Mouse (Mus musculus): ENCODE results near the gene Slc7a6. TPM values are rescaled to one million over a fixed set of nuclear protein-coding genes. Genes with fewer than 3 reads are reported as not detected.

The Slc7a6 gene
- polyA plus RNA-seq, 1 experiment from 2014 or later: 88.3 TPM

DNA sequence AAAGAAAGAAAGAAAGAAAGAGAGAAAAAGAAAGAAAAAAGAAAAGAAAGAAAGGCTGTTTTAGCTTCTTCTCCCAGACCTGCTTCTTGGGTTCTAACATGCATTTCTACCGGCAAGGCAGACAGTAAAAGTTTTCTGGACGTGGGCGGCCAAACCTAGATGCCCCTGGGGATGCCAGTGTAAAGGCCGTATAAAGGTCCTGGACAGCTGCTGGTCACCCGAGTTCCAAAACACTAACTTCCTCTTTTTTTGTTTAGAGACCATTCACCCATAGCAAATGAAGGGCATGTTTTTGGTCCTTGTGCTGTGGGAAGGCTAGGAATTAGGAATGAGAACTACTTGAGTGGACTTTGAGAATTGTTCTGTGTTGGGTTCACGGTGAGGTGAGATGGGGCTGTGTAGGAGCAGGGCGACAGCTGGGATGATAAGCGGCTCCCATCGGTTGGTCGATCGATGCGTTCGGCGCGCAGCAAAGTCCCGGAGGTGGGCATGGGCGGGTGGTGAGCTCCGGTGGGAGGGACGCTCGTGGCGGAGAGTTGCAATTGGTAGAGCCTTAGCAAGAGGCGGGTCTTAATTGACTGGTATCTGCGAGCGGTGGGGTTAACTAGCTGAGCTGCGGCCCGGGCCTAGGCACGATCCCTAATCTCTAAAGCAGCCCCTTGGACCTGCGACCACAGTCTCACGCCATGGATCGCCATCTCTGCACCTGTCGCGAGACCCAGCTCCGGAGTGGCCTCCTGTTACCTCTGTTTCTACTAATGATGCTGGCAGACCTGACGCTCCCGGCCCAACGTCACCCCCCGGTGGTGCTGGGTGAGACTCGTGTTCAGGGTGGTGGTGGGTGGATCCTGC lies 18.6 kb upstream of the Slc7a6 start, which contains the start of gene Pla2g15:
Pla2g15 (plus strand) TSS at position 599 of the 852 bp plus-strand sequence.
- H3K9ac ChIP-seq (ENCODE audit: low read length): peak within 1 kb of the TSS; percentile 77
- H3K27me3 ChIP-seq (ENCODE audit: control insufficient read depth, insufficient read depth, low read length): no peaks in the 10 kb centered on the region
- H3K9me3 ChIP-seq (ENCODE audit: control insufficient read depth, low read length): no peaks in the 10 kb centered on the region
- peak within 1 kb of the TSS; percentile 75 for H3K4me3 ChIP-seq (ENCODE audit: low read depth, low read length)
- peaks cover 8% of the 10 kb centered on the region for H3K4me1 ChIP-seq (ENCODE audit: control insufficient read depth, insufficient read depth, low read length)
- DNase-seq (ENCODE audit: low spot score, missing footprints): peak; percentile 99
- peak within 1 kb of the TSS; percentile 86 for H3K4me2 ChIP-seq
- no peak within 1 kb of the TSS for H3K27ac ChIP-seq (ENCODE audit: low read depth, low read length)
- peaks cover 3% of the 10 kb centered on the region; the same call in 1 of the 2 replicates for H3K36me3 ChIP-seq (ENCODE audit: control insufficient read depth, insufficient read depth, low read length)
- WGBS: 3% methylated on average over 38 of the region's 38 CpGs
- ATAC-seq (ENCODE audit: low FRiP score): peak; percentile 97

GRCm38 (mm10) chr8:106150653-106151000 lies 18.0 kb upstream of the Slc7a6 start:
- H3K27ac ChIP-seq (ENCODE audit: low read depth, low read length): no peak overlapping the region
- no peaks in the 10 kb centered on the region for H3K9me3 ChIP-seq (ENCODE audit: control insufficient read depth, low read length)
- no peaks in the 10 kb centered on the region for H3K27me3 ChIP-seq (ENCODE audit: control insufficient read depth, insufficient read depth, low read length)
- WGBS: 21% methylated on average over 8 of the region's 8 CpGs
- peak overlapping the region; percentile 75 for H3K4me3 ChIP-seq (ENCODE audit: low read depth, low read length)
- peak overlapping the region; percentile 86 for H3K4me2 ChIP-seq
- H3K9ac ChIP-seq (ENCODE audit: low read length): peak overlapping the region; percentile 77
- no peak for ATAC-seq (ENCODE audit: low FRiP score)
- H3K36me3 ChIP-seq (ENCODE audit: control insufficient read depth, insufficient read depth, low read length): peaks cover 3% of the 10 kb centered on the region; the same call in 1 of the 2 replicates
- DNase-seq (ENCODE audit: low spot score, missing footprints): no peak
- peaks cover 8% of the 10 kb centered on the region for H3K4me1 ChIP-seq (ENCODE audit: control insufficient read depth, insufficient read depth, low read length)

GRCm38 (mm10) chr8:106151041-106151440 lies 17.6 kb upstream of the Slc7a6 start:
- H3K4me3 ChIP-seq (ENCODE audit: low read depth, low read length): peak overlapping the region; percentile 75
- no peak for ATAC-seq (ENCODE audit: low FRiP score)

GRCm38 (mm10) chr8:106152876-106153275 lies 15.8 kb upstream of the Slc7a6 start:
- Histone ChIP-seq H3K9ac (ENCODE audit: low read length) (no peak overlapping the region), H3K9me3 (ENCODE audit: control insufficient read depth, low read length) (no peaks in the 10 kb centered on the region), H3K36me3 (ENCODE audit: control insufficient read depth, insufficient read depth, low read length) (peaks cover 3% of the 10 kb centered on the region; the same call in 1 of the 2 replicates), H3K27me3 (ENCODE audit: control insufficient read depth, insufficient read depth, low read length) (no peaks in the 10 kb centered on the region), H3K4me2 (no peak overlapping the region), H3K27ac (ENCODE audit: low read depth, low read length) (no peak overlapping the region), H3K4me3 (ENCODE audit: low read depth, low read length) (no peak overlapping the region), H3K4me1 (ENCODE audit: control insufficient read depth, insufficient read depth, low read length) (peaks cover 8% of the 10 kb centered on the region)
- DNase-seq (ENCODE audit: low spot score, missing footprints): peak; percentile 6
- no peak for ATAC-seq (ENCODE audit: low FRiP score)
- 81% methylated on average over 4 of the region's 4 CpGs for WGBS

More at GRCm38 (mm10) chr8:106151041-106151440, 17.6 kb upstream of the Slc7a6 start:
- Histone ChIP-seq H3K4me2 (peak overlapping the region; percentile 86), H3K9ac (ENCODE audit: low read length) (no peak overlapping the region; the same call in 1 of the 2 replicates), H3K9me3 (ENCODE audit: control insufficient read depth, low read length) (no peaks in the 10 kb centered on the region), H3K4me1 (ENCODE audit: control insufficient read depth, insufficient read depth, low read length) (peaks cover 8% of the 10 kb centered on the region), H3K36me3 (ENCODE audit: control insufficient read depth, insufficient read depth, low read length) (peaks cover 3% of the 10 kb centered on the region; the same call in 1 of the 2 replicates), H3K27me3 (ENCODE audit: control insufficient read depth, insufficient read depth, low read length) (no peaks in the 10 kb centered on the region), H3K27ac (ENCODE audit: low read depth, low read length) (no peak overlapping the region)
- no peak for DNase-seq (ENCODE audit: low spot score, missing footprints)
- 86% methylated on average over 9 of the region's 9 CpGs for WGBS

DNA sequence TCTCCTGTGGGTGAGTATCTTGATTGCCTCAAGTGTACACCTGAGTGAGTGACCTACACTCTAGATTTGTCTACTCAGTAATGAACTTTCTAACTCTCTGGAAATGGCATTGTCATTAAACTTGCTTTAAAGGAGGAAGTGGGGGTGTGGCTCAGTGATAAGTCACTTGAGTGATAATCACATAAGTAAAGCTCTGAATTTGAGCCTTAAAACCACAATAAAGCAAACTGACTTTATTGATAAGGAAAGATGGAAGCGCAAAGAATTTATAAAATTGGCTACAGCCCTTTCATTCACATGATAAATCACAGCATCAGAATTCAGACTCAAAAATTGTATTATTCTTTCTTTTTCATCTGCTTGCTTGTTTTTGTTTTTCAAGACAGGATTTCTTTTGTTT lies 11.2 kb upstream of the Slc7a6 start:
- Histone ChIP-seq H3K9ac (ENCODE audit: low read length) (no peak overlapping the region), H3K9me3 (ENCODE audit: control insufficient read depth, low read length) (no peaks in the 10 kb centered on the region), H3K4me2 (no peak overlapping the region), H3K27ac (ENCODE audit: low read depth, low read length) (no peak overlapping the region), H3K4me3 (ENCODE audit: low read depth, low read length) (no peak overlapping the region), H3K27me3 (ENCODE audit: control insufficient read depth, insufficient read depth, low read length) (no peaks in the 10 kb centered on the region), H3K4me1 (ENCODE audit: control insufficient read depth, insufficient read depth, low read length) (no peaks in the 10 kb centered on the region), H3K36me3 (ENCODE audit: control insufficient read depth, insufficient read depth, low read length) (peaks cover 5% of the 10 kb centered on the region; the same call in 1 of the 2 replicates)
- 90% methylated on average over 1 of the region's 1 CpGs for WGBS
- DNase-seq (ENCODE audit: low spot score, missing footprints) (no peak), ATAC-seq (ENCODE audit: low FRiP score) (no peak)

GRCm38 (mm10) chr8:106158381-106158780 lies 10.3 kb upstream of the Slc7a6 start:
- Histone ChIP-seq H3K4me2 (no peak overlapping the region), H3K4me3 (ENCODE audit: low read depth, low read length) (no peak overlapping the region), H3K36me3 (ENCODE audit: control insufficient read depth, insufficient read depth, low read length) (peaks cover 5% of the 10 kb centered on the region), H3K4me1 (ENCODE audit: control insufficient read depth, insufficient read depth, low read length) (no peaks in the 10 kb centered on the region), H3K9me3 (ENCODE audit: control insufficient read depth, low read length) (no peaks in the 10 kb centered on the region), H3K9ac (ENCODE audit: low read length) (no peak overlapping the region), H3K27ac (ENCODE audit: low read depth, low read length) (no peak overlapping the region), H3K27me3 (ENCODE audit: control insufficient read depth, insufficient read depth, low read length) (no peaks in the 10 kb centered on the region)
- ATAC-seq (ENCODE audit: low FRiP score) (no peak), DNase-seq (ENCODE audit: low spot score, missing footprints) (peak; percentile 70)
- 88% methylated on average over 10 of the region's 10 CpGs for WGBS

DNA sequence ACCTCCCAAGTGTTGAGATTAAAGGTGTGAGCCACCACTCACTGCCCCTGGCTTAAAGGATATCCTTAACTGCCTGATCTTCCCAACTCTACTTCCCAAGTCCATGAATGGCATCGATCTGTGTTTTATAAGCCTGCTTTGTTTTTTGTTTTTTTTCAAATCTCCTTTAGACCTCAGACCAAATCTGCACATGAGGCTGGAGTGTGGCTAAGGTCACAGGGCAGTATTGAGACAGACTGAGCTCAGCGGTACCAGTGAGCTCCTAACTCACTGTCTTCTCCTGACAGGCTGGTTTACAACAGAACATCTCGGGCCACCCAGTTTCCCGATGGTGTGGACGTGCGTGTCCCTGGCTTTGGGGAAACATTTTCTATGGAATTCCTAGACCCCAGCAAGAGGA lies 8.8 kb upstream of the Slc7a6 start:
- no peak overlapping the region for H3K4me3 ChIP-seq (ENCODE audit: low read depth, low read length)
- no peaks in the 10 kb centered on the region for H3K27me3 ChIP-seq (ENCODE audit: control insufficient read depth, insufficient read depth, low read length)
- DNase-seq (ENCODE audit: low spot score, missing footprints): peak; percentile 6
- H3K27ac ChIP-seq (ENCODE audit: low read depth, low read length): no peak overlapping the region
- no peak overlapping the region for H3K9ac ChIP-seq (ENCODE audit: low read length)
- H3K9me3 ChIP-seq (ENCODE audit: control insufficient read depth, low read length): no peaks in the 10 kb centered on the region
- no peak overlapping the region for H3K4me2 ChIP-seq
- WGBS: 90% methylated on average over 6 of the region's 6 CpGs
- H3K4me1 ChIP-seq (ENCODE audit: control insufficient read depth, insufficient read depth, low read length): no peaks in the 10 kb centered on the region
- no peak for ATAC-seq (ENCODE audit: low FRiP score)
- H3K36me3 ChIP-seq (ENCODE audit: control insufficient read depth, insufficient read depth, low read length): peaks cover 4% of the 10 kb centered on the region

GRCm38 (mm10) chr8:106163251-106163650 lies 5.4 kb upstream of the Slc7a6 start:
- Histone ChIP-seq H3K9ac (ENCODE audit: low read length) (no peak overlapping the region), H3K4me1 (ENCODE audit: control insufficient read depth, insufficient read depth, low read length) (peaks cover 3% of the 10 kb centered on the region), H3K4me2 (no peak overlapping the region), H3K4me3 (ENCODE audit: low read depth, low read length) (no peak overlapping the region), H3K27ac (ENCODE audit: low read depth, low read length) (no peak overlapping the region), H3K9me3 (ENCODE audit: control insufficient read depth, low read length) (no peaks in the 10 kb centered on the region), H3K36me3 (ENCODE audit: control insufficient read depth, insufficient read depth, low read length) (peaks cover 2% of the 10 kb centered on the region; the same call in 1 of the 2 replicates), H3K27me3 (ENCODE audit: control insufficient read depth, insufficient read depth, low read length) (no peaks in the 10 kb centered on the region)
- 92% methylated on average over 9 of the region's 9 CpGs for WGBS
- DNase-seq (ENCODE audit: low spot score, missing footprints) (no peak), ATAC-seq (ENCODE audit: low FRiP score) (no peak)

GRCm38 (mm10) chr8:106165460-106165859 lies 3.2 kb upstream of the Slc7a6 start:
- Histone ChIP-seq H3K4me2 (no peak overlapping the region), H3K4me3 (ENCODE audit: low read depth, low read length) (no peak overlapping the region), H3K9ac (ENCODE audit: low read length) (no peak overlapping the region), H3K9me3 (ENCODE audit: control insufficient read depth, low read length) (no peaks in the 10 kb centered on the region), H3K27me3 (ENCODE audit: control insufficient read depth, insufficient read depth, low read length) (no peaks in the 10 kb centered on the region), H3K27ac (ENCODE audit: low read depth, low read length) (no peak overlapping the region), H3K36me3 (ENCODE audit: control insufficient read depth, insufficient read depth, low read length) (peaks cover 2% of the 10 kb centered on the region; the same call in 1 of the 2 replicates), H3K4me1 (ENCODE audit: control insufficient read depth, insufficient read depth, low read length) (peaks cover 8% of the 10 kb centered on the region)
- peak; percentile 97 for DNase-seq (ENCODE audit: low spot score, missing footprints)
- ATAC-seq (ENCODE audit: low FRiP score): no peak
- WGBS: 49% methylated on average over 4 of the region's 4 CpGs
